Mouse (Mus musculus) limb, embryonic 10.5 days (tissue): ENCODE results near the gene Gpank1. TPM values are rescaled to one million over a fixed set of nuclear protein-coding genes. Genes with fewer than 3 reads are reported as not detected.

Source experiments
- DNase-seq: peaks from one replicate; pipeline ENCODE4 v3.0.0-alpha.2; 2017; ENCODE audit warnings: low spot score
- H3K27ac ChIP-seq: fragments of 300-500 bp; sonication (generic); 2 replicates; pipeline ENCODE4 v1.5.1; 2016; ENCODE audit warnings: mild to moderate bottlenecking
- H3K27me3 ChIP-seq: fragments of 300-500 bp; sonication (generic); 2 replicates; pipeline ENCODE4 v1.6.1; 2016; ENCODE audit warnings: low read depth, mild to moderate bottlenecking; ENCODE audit not compliant: poor library complexity, severe bottlenecking
- H3K36me3 ChIP-seq: fragments of 300-500 bp; sonication (generic); 2 replicates; pipeline ENCODE4 v1.6.1; 2016; ENCODE audit warnings: mild to moderate bottlenecking, moderate library complexity
- H3K4me1 ChIP-seq: fragments of 300-500 bp; sonication (generic); 2 replicates; pipeline ENCODE4 v1.6.1; 2016
- H3K4me3 ChIP-seq: fragments of 300-500 bp; sonication (generic); 2 replicates; pipeline ENCODE4 v1.5.1; 2016; ENCODE audit warnings: mild to moderate bottlenecking, moderate library complexity
- H3K9me3 ChIP-seq: fragments of 300-500 bp; sonication (generic); replicated peaks from 2 replicates; pipeline ENCODE4 v1.6.1; 2016; ENCODE audit warnings: mild to moderate bottlenecking
- WGBS: fragments of 180-500 bp; shearing (Covaris S2); methylation state at CpG from one replicate; pipeline ENCODE4 v1.1.7; 2016; 5-methylcytosine and 5-hydroxymethylcytosine counted together
- polyA plus RNA-seq: library from polyadenylated mRNA; unstranded; fragments of >200 nt; fragmentation: Nextera tagmentation; extraction: Ambion mirVana; gene quantifications from 2 replicates; pipeline ENCODE4 v1.2.1, GENCODE M21; 2016

Gpank1 gene
- polyA plus RNA-seq, 1 experiment from 2014 or later: 33.9 TPM

DNA sequence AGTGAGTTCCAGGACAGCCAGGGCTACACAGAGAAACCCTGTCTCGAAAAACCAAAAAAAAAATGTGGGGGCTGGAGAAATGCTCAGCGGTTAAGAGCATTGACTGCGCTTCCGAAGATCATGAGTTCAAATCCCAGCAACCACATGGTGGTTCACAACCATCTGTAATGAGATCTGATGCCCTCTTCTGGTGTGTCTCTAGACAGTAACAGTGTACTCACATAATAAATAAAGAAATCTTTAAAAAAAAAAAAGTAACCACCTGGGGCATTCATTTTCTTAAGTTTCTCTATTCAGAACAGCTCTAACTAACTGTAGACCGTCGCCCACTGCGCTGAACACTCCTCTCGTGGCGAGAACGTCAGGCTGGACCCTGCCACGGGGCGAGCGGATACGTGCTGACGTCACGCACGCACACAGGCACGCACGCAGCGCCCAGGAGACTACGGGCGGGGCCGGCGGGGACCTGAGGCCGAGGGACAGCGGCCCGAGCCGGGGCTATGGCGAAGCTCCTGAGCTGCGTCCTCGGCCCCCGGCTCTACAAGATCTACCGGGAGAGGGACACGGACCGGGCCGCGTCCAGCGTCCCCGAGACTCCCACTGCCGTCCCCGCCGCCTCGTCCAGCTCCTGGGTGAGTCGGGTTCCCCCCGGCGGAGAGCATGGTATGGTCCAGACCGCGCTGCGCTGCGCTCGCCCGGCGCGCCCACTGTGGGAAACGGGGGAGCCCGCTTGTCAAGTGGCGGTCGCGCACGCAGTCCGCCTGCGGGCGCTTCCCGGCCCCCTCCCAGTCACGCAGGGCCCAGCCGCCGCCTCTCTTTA lies 32.2 kb upstream of the Gpank1 start, which contains the start of gene Abhd16a:
Gene Abhd16a, plus strand, starts transcription at position 439 of the 820 bp plus-strand sequence.
- H3K4me3 ChIP-seq: peak within 1 kb of the TSS; percentile 78
- H3K27ac ChIP-seq: peak within 1 kb of the TSS; percentile 98
- 3% methylated on average over 67 of the region's 67 CpGs for WGBS
- no peaks in the 10 kb centered on the region for H3K27me3 ChIP-seq
- no peaks in the 10 kb centered on the region for H3K9me3 ChIP-seq
- peaks cover 36% of the 10 kb centered on the region for H3K36me3 ChIP-seq
- peak; percentile 97 for DNase-seq
- H3K4me1 ChIP-seq: peaks cover 11% of the 10 kb centered on the region

DNA sequence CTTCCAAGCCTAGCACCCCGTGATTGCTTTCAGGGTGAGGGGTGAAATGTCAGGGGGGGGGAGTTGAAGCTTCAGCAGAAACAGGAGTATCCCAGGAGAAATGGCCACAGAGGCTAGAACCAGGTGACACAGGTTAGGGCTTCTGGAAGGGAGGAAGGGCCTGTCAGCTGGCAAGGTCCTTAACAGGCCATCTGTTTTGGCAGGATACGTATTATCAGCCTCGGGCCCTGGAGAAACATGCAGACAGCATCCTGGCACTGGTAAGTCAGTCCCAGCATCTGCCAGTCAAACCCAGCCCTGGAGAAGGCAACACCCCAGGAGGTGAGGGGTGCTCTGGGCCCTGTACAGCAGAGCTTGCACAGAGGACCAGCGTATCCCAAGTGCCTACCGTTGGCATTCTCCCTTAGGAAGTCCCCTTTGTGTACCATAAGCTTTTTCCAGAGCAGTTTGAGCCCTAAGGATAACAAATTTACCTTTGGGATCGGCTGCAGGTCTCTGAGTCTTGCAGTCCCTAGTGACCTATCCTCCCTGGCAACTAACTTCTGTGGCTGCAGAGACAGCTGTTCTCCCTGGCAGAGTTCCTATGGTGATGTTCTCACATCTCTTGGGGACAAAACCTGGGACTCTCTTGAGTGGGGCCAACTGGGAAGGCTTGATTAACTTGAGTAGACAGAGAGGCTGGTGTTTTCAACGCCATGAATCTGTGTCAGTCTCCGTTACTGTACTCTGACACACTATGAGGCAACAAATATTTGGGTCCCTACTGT lies 30.9 kb upstream of the Gpank1 start:
- 80% methylated on average over 8 of the region's 8 CpGs for WGBS

DNA sequence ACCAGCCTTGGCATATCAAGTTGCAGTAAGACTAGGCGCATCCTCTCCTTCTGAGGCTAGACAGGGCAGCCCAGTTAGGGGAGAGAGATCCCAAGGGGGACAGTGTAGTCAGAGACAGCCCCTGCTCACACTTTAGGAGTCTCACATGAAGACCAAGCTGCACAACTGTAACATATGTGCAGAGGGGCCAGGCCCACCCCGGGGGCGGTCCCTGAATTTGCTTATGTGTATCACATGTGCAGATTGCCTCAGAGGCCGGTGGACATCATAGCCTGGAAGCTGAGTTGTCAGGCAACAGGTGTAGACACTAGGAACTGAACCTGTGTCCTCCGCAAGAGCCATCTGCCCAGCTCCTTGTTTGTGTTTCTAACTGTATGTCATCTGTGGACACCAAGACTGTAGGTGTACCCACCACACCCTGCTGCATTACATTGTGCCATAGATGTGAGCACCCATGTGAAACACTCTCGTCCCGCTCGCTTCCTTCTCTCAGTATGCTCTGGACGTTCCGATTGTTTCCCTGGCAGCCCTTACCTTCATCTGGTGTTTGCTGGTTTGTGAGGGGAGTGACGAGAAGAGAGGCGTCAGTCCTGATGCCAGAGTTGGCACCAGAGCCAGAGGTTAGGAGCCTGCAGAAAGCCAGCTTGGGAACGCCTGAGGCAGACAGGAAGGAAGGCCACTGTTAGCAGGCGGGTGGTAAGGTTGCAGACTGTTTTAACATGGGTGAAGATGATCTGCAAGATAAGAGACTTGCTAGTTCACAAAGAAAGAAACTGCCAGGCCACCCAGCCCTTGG lies 28.7 kb upstream of the Gpank1 start:
- Histone ChIP-seq H3K27me3 (no peaks in the 10 kb centered on the region), H3K36me3 (peaks cover 69% of the 10 kb centered on the region), H3K27ac (no peak overlapping the region), H3K4me3 (no peak overlapping the region), H3K4me1 (peaks cover 11% of the 10 kb centered on the region), H3K9me3 (no peaks in the 10 kb centered on the region)
- DNase-seq: no peak
- WGBS: 93% methylated on average over 14 of the region's 14 CpGs

More for the DNA sequence above, 30.9 kb upstream of the Gpank1 start:
- peak overlapping the region; percentile 78 for H3K4me3 ChIP-seq
- no peaks in the 10 kb centered on the region for H3K27me3 ChIP-seq
- peaks cover 11% of the 10 kb centered on the region for H3K4me1 ChIP-seq
- H3K9me3 ChIP-seq: no peaks in the 10 kb centered on the region
- H3K27ac ChIP-seq: no peak overlapping the region
- peaks cover 48% of the 10 kb centered on the region for H3K36me3 ChIP-seq
- no peak for DNase-seq

DNA sequence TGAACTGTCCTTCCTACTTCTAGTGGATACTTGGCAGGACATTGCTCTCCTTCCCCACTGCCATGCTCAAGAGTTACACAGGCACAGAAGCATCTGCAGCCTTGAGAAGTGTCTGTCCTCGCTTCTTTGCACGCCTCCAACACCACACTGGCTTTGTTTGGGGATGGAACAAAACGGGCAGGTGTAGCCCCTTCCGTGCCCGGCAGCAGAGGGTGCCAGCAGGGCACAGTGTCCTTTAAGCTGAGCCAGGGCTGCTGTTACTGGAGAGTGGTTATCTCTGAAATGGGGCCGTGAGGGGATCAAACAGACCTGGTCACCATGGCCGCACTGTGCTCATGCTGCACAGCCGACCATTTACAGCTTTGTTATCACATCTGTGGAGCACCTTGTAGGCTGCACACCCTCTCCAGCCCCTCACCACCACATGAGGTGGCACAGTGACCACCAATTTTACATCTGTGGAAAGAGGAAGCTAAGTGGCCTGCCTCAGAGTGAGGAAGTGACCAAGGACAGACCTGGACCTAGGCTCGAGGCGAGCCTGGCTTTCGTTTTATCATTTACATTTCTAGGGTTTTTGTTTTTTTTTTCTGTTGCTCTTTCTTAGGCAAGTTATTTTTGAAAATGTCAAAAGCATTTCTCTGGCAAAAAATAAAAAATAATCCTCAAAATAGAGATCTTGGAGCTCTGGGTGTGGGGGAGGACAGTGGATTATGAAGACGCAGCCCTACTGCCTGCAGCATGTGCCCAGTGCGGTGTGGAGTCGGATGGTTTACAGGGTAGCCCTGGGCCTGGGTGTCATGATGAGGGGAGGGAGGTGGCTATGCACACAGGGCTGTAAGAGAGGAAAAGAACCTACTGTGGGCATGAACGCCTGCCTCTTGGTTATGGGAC lies 26.5 kb upstream of the Gpank1 start:
- 92% methylated on average over 15 of the region's 15 CpGs for WGBS
- Histone ChIP-seq H3K9me3 (no peaks in the 10 kb centered on the region), H3K36me3 (peaks cover 89% of the 10 kb centered on the region), H3K4me3 (no peak overlapping the region), H3K27me3 (no peaks in the 10 kb centered on the region), H3K27ac (no peak overlapping the region), H3K4me1 (peaks cover 9% of the 10 kb centered on the region)
- no peak for DNase-seq

DNA sequence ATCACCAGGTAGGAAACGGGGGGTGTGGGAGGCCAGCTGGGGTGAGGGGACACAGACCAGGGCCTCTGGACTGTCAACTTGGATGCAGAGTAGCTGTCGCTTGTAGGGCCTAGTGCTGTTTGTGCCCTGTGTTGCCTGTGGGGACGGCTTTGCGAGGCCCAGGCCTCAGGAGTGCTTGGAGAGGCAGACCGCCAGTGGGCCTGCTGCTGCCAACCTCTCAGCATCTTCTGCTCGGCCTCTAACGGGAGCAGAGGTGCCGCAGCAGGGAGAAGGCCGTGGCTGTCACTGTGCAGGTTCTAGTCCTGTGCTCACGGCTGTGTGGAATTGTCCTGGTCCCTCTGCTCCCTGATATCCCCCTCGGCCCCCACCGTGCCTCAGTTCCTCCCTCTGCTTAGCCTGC lies 24.7 kb upstream of the Gpank1 start:
- H3K27ac ChIP-seq: 0 out of 2 replicates have a peak overlapping the region, but pooled peaks have one; percentile 33
- no peaks in the 10 kb centered on the region for H3K9me3 ChIP-seq
- 89% methylated on average over 12 of the region's 12 CpGs for WGBS
- H3K36me3 ChIP-seq: peaks cover 95% of the 10 kb centered on the region
- no peaks in the 10 kb centered on the region for H3K27me3 ChIP-seq
- H3K4me3 ChIP-seq: no peak overlapping the region
- H3K4me1 ChIP-seq: no peaks in the 10 kb centered on the region
- no peak for DNase-seq

DNA sequence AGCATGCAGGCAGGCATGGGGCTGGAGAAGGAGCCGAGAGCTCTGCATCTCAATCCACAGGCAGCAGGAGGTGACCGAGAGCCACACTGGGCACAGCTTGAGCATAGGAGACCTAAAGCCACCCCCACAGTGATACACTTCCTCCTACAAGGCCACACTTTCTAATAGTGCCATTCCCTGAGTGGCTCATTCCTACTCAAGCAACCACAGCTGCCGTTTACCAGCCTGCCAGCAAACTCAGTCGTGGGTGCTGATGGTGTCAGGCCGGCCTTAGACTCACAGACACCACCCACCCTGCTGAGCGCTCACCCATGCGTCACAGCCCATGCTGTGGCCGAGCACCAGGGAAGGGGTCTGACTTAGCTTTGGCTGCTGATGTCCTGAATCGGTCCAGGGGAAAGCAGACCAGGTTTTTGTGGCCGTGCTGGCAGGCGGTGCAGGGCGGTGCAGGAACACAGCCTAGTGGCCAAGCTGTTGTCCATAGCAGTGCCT lies 24.0 kb upstream of the Gpank1 start:
- Histone ChIP-seq H3K27ac (0 out of 2 replicates have a peak overlapping the region, but pooled peaks have one; percentile 33), H3K9me3 (no peaks in the 10 kb centered on the region), H3K27me3 (no peaks in the 10 kb centered on the region), H3K4me1 (no peaks in the 10 kb centered on the region), H3K36me3 (peaks cover 95% of the 10 kb centered on the region), H3K4me3 (no peak overlapping the region)
- 88% methylated on average over 12 of the region's 12 CpGs for WGBS
- no peak for DNase-seq

DNA sequence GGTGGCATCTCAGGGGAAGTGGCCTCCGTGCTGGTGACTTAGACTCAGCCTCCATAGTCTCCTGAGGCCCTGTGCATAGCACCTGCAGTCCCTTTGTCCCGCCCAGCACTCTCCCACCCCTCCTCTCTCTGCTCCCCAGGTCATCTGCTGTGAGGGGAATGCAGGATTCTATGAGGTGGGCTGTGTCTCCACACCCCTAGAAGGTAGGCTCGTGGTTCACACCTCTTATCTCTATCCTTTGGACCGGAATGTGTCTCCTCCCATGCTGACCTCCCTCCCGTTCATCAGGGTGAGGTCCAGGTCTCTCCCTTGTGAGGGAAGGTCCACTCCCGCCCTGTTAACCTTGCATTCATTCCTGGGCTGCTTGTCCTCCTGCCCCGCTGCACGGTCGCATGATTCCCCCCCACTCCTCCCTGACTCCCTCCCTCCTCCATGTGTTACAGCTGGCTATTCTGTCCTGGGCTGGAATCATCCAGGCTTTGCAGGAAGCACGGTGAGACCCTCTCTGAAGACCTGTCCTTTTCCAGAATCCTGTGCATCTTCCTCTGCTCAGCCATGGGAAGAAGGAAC lies 21.0 kb upstream of the Gpank1 start:
- H3K36me3 ChIP-seq: peaks cover 89% of the 10 kb centered on the region
- no peaks in the 10 kb centered on the region for H3K27me3 ChIP-seq
- no peaks in the 10 kb centered on the region for H3K4me1 ChIP-seq
- H3K27ac ChIP-seq: no peak overlapping the region
- DNase-seq: no peak
- 77% methylated on average over 10 of the region's 10 CpGs for WGBS
- H3K4me3 ChIP-seq: no peak overlapping the region
- H3K9me3 ChIP-seq: no peaks in the 10 kb centered on the region

DNA sequence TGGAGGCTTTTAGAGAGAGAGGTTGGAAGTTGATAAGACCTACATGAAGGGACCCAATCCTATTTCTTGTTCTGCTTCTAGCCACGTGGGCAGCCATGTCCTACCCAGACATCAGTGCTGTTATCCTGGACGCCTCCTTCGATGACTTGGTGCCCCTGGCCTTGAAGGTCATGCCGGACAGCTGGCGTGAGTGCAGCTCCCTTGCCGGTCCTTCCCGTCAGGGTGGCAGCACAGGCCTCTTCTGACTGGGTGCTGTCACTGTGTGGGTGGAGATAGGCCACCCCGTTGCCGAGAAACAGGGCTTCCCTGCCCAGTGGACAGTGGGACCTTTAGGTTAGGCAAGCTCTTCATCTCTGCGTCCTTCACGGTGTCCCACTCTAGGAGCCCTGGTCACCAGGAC lies 20.1 kb upstream of the Gpank1 start:
- Histone ChIP-seq H3K9me3 (no peaks in the 10 kb centered on the region), H3K4me1 (peaks cover 8% of the 10 kb centered on the region; the same call in 1 of the 2 replicates), H3K4me3 (no peak overlapping the region), H3K27ac (no peak overlapping the region), H3K36me3 (peaks cover 81% of the 10 kb centered on the region), H3K27me3 (no peaks in the 10 kb centered on the region)
- whole genome bisulfite sequencing: 91% methylated on average over 11 of the region's 11 CpGs
- no peak for DNase-seq

DNA sequence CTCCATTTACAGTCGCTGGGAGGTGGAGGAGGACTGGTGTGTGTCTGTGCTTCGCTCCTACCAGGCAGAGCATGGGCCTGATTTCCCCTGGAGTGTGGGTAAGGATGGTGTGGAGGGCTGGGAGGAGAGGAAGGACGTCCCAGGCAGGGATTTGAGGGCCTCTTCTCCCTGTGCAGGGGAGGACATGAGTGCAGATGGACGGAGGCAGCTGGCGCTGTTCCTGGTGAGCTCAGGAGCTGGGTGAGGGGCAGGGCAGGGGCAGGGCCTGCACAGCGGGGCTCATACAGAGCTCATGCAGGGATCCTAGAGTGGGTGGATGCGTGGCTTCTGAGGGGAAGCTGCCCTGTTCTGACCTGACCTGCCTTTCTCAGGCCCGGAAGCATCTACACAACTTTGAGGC lies 19.0 kb upstream of the Gpank1 start:
- no peak for DNase-seq
- no peaks in the 10 kb centered on the region for H3K27me3 ChIP-seq
- no peaks in the 10 kb centered on the region for H3K9me3 ChIP-seq
- H3K36me3 ChIP-seq: peaks cover 70% of the 10 kb centered on the region
- H3K27ac ChIP-seq: no peak overlapping the region
- H3K4me3 ChIP-seq: no peak overlapping the region
- H3K4me1 ChIP-seq: peaks cover 8% of the 10 kb centered on the region; the same call in 1 of the 2 replicates
- WGBS: 79% methylated on average over 8 of the region's 8 CpGs

DNA sequence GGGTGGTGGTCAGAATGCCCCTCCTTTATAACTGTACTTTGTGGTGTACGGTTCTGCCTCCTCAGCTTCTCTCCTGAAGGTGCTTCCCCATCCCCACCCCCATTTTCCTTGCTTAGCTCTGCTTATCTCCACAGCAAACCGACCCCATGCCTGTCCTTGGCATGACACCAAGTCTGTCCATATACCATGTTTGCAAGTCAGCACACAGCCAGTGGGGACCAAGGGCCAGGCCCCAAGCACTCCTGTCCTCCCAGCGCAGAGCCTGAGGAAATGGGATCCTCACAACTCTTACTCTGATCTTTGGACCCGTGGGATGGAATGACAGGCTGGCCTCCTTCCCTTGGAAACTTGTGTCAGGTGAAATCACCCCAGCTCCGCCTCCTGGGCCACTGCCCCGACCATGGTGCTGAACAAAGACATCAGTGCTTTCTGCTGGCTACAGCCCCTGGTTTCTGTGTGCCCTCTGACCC lies 18.0 kb upstream of the Gpank1 start:
- Histone ChIP-seq H3K27me3 (no peaks in the 10 kb centered on the region), H3K27ac (no peak overlapping the region), H3K4me1 (peaks cover 8% of the 10 kb centered on the region; the same call in 1 of the 2 replicates), H3K9me3 (no peaks in the 10 kb centered on the region), H3K36me3 (peaks cover 61% of the 10 kb centered on the region), H3K4me3 (no peak overlapping the region)
- 72% methylated on average over 6 of the region's 6 CpGs for WGBS
- no peak for DNase-seq

DNA sequence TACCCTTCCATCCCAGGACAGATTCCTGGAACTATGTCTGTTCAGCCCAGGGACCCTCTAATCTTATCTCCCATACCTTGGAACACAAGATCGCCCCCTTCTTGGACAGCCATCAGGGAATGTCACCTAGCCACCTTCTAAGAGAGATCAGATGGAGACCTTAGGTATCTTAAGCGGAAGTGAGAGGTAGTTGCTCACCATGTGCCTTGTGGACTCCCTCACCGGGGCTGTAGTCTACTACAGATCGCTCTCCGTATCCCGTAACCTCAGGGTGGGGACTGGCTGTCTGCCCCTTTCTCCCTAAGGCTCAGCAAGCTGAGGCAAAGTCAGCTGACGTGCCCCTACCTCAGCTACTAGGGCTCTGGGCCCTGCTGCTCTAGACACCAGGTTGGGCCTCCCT lies 17.2 kb upstream of the Gpank1 start:
- Histone ChIP-seq H3K27me3 (no peaks in the 10 kb centered on the region), H3K4me1 (peaks cover 8% of the 10 kb centered on the region; the same call in 1 of the 2 replicates), H3K9me3 (no peaks in the 10 kb centered on the region), H3K4me3 (no peak overlapping the region), H3K36me3 (peaks cover 53% of the 10 kb centered on the region), H3K27ac (no peak overlapping the region)
- 92% methylated on average over 7 of the region's 7 CpGs for WGBS
- no peak for DNase-seq
